Mouse (Mus musculus) cerebellum, adult 18-20 months (tissue): ENCODE results near the gene Gm7271.
A peak's percentile ranks its signal among the peaks of the same experiment; 100 is the strongest.

Experiments
- DNase-seq, 2 experiments: peaks; one replicate each; pipeline ENCODE4 v3.0.0; 2021

The Gm7271 gene

DNA sequence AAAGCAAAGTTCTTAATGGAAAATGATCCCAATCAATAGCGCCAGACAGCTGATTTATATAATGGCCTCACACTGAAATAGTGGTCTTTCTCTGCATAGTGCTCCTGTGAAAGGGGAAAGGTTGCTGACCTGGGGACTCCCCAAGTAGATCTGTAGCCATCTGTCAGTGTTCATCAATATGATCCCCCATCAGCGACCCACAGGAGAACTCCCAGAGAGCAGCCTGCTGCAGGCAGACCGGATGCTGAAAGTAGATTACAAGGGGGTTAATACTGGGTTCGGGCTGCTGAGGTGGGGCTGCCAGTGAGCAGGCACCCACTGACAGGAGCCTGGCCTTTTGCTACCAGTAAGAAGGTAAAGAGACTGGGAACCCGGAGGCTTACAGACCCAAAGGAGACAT lies at the start of gene Gm7271:
Gene Gm7271 (plus strand): TSS at position 230 of the 400 bp plus-strand sequence.
- no peak for DNase-seq

DNA sequence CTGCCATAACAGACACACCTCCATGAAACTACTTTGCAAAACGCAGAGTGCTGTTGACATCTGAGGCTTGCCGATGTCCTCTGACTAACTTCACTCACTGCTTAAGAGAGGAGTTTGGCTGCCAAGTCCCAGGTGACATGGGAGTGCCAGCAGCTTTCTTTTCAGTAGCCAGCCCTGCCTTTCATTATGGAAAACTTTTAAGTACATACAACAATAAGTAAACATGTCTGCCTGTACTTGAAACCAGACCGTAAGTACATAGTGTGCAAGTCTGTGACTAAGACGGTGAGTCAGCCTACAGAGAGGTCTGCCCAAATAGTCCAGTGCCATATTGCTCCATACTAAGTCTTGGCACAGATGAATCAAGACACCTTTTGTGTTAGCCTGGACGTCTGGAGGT lies 46.7 kb upstream of the Gm7271 start:
- DNase-seq, result no peak

DNA sequence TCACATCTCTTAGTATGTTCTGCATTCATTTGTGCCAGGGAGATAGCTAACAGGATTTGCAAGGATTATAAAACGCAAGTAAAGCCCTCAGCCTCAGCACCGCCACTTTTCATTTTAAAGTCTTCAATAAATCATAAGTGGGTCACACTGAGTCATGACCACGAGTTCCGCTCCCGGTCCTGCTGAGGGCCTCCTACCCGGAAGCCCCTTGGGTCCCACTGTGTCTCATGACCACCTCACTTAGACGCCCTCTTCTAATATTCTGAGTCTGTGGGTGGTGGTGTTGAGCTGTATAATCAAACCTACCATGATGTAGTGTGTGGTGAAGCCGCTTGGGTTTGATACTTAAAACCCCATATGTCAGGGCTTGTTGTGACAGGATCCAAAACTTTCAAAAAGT lies 46.1 kb upstream of the Gm7271 start:
- DNase-seq, result no peak

DNA sequence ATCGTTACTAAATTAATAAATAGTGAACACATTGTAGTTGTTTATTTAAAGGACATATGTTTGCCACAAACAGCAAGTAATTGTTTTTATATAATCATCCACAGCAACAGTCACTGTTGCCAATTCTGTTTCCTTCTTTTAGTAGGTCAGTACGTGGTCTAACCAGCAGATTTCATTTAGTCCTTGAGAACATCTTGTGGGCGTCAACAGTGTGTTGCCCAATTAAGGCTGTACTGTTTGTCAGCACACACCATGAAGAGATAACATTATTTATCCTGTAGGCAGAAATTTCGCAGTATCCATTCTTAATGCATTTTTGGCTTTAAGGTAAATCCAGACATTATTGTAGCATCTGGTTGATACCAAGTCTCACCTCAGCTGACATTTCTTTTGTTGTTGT lies 42.4 kb upstream of the Gm7271 start:
- DNase-seq, result no peak

DNA sequence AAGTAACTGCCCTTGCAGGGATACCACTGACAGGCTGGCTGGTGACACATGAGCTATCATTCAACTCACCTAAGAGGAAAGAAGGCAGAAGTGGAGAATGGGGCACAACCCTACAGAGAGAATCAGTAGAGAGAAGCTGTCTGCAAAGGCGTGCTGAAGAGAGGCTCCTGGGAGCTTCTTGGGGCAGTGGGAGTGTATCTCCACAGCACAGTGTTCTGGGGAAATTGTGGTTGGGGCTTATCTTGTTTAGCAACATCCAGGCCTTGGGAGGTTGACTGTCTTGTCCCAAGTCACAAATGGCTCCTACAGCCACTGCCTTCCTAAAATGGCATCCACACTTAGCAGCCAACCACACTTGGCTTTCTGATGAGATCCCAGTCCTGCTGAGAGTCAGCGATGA lies 8.9 kb upstream of the Gm7271 start:
- DNase-seq, result no peak

DNA sequence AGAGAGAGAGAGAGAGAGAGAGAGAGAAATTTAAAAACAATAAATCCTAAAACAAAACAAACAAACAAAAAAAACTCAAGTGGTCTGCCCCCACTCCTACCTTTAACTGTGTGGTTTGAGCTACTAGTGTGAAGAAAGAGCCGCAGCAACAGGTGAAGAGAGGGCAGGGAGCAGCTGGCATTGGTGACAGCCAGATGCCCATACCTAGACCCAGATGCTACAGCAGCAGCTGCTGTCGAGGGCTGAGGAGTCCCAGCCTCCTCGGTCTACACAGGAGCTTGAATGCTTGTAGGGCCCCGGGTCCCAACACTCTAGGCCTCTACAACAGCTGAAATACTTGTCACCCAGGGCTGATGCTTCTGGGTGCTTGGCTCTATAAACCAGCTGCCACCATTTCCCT lies 7.0 kb upstream of the Gm7271 start:
- no peak for DNase-seq

DNA sequence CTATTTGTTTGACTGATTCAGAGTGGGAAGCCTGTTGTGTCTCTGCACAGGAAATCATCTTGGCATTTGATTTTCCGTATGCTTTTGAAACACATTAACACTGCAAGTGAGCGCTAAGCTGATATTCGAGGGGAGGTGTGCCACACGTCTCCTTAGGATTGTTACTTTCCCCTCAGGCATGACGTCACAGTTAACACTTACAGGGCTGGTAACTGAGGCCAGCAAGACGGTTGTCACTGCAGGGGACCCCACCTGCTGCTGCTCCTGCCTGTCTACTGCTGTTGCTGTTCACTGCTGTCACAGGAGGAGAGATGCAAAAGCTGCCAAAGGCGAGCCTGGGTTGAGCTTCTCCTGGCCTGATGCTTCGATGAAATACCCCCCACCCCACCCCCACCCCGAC lies 6.1 kb upstream of the Gm7271 start:
- DNase-seq, result no peak

DNA sequence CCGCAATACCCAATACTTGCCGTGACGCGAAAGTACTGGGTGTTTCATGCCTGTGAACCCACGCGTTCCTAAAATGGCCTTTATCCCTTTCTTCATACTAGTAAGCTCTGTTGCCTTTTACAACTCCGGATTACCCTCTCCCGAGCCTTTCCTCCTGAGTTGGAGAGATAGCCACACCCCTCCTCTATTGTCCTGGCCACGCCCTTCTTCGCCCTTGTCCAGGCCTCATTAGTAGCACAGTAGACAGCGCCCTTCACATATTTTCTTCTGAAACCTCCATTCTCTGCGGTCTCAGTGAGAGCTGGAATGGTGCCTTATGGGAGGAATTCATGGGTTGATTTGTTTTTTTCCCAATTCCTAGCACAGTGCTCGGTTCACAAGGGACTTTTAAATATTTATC lies 11.3 kb downstream of the Gm7271 start:
- DNase-seq, result no peak

DNA sequence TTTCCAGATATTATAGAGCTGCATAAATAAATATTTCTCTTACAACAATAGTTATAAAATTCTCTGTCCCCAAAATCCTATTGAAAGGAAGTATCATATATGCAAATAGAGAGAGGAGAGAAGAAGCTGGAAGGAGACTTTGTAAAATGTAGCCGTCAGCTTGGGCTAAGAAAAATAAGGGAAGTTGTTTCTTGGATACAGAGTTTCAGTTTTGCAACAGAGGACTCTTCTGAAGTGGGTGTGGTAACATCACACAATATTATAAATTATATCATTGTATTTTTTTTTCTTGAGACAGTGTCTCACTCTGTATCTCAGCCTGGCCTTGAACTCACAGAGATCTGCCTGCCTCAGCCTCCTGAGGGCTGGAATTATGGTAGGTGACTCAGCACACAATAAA lies 38.6 kb downstream of the Gm7271 start:
- no peak for DNase-seq

DNA sequence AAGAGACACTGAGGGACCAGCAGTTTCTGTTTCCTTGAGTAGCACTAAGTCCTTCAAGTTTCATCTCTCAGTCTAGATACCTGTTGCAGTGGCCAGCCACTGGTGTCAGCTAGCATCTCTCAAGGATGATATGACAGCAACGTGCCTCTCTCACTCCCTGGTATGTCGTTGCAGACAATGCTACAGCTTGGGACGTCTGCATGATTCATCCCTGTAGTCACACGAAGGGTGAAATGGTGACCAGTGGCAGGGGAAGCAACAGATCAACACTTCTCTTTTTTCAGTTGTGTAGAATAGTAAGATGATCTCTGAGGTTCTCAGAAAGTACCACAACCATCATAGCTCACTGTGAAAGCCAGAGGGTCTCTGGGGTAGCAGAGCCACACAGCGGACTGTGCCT lies 40.8 kb downstream of the Gm7271 start:
- no peak for DNase-seq

DNA sequence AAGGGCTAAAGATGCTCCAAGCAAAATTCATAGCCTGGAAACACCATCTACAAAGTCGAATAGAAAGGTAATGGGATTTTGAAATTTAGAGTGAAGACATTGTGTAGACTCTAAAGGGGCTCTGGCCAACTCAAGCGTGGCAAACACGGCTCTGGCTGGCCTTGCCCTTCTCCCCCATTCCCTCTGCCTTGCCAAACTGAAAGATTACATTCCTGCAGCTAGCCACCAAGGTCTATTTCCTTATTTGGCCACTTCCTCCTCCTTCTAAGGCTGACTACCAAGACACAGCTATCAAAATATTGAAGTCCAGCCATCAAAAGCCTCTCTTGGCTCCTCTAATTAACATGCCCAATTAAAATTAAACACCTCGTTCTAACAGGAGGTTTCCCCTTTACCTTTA lies 41.2 kb downstream of the Gm7271 start:
- no peak for DNase-seq

DNA sequence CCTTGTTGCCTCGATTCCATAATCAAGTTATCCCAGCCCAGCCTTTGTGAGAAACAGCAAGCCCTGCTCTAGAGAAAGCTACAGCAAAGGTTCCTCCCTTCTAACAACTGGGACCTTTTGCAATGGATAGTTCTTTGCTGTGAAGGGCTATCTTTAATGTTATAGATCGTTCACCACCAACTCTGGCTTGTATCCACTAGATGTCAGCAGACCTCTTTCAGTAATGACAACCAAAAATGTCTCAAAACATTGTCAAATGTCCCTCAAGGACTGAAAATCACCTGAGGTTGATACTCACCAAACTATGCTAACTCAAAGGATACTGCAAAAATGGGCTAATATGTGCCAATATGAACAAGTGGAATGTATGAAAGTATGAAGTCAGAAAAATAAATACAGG lies 42.0 kb downstream of the Gm7271 start:
- DNase-seq, result no peak

DNA sequence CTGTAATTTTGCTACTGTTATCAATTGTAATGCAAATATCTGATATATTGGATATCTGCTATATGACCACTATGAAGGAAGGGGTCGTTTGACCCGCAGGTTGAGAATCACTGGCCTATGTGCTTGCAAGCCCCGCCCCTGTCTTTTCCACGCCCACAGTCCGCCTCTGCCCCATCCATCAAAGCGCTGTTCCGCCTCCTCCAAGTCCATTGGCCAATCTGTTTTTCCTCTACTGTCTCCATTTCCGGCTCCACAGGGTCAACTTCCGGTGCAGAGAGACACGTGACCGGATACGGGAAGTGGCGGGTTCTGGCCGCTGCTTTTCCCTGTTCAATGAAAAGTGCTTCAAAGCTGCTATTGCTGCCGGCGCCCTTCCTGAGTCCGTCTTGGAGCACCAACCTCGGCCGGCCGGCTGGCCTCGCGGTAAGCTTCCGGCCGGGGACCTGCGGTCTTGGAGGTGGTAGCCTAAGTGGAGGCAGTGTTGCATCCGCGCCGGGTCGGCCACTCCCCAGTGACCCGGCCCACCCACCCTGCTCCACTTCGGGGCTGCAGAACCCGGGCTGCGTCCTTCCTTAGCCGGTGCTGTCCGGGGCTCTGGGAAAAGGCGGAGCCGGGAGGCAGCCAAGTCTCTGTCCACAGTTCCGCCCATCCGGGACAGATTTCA lies 45.3 kb downstream of the Gm7271 start, which contains the start of gene Exoc1:
Gene Exoc1 (plus strand): TSS at position 272 of the 664 bp plus-strand sequence.
- peak; percentile 94 to 96 for DNase-seq

DNA sequence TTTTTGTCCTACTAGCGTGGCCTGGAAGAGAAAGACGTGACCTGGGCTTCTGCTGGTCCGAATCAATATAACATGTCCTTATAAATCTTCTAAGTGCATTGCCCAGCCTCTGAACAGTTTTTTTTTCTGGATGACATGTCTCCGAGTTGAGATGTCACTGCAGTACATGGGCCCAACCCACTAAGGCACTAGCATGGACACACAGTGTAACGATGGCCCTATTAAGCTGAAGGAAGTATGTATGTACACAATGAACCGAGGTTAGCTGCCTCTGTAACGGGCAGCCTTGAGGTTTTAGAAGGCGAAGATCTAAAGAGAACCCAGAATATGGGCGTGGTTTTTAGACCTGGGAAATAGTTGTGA lies 45.8 kb downstream of the Gm7271 start:
- no peak for DNase-seq

DNA sequence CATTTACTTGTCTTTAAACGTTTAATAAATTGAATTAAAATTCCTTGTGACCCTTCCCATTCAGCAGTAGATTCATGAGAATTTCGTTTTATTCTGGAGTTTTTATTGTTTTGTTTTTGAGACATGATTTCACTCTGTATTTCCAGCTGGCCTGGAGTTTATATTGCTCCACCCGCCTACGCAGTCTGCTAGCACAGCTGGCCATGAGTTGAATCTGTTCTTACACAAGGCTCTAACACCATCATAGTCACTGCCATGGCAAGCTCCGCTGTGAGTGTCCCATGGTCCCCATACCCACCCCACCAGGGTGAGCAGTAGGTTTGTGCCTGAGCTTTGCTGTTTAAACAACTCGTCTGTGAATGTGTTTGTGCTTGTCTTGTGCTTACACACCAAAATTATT lies 49.3 kb downstream of the Gm7271 start:
- no peak for DNase-seq

DNA sequence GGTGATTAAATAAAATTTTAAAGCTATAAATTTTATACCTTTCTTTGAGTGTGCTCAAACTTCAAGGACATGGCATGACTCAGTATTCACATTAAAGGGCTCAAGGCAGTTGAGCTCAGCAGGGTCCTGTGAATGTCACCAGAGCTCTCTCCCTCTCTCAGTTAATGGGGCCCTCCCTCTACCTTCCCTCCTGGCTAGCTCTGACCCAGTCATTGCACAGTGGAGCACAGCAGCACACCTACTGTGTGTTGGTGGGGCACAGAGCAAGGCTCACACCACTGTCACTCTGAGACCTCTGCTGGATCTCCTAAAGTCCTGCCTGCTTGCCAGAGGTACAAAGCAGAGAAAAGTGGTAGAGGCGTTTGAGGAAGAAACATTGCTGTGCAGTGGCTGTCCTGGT lies 52.4 kb downstream of the Gm7271 start:
- DNase-seq, result no peak

DNA sequence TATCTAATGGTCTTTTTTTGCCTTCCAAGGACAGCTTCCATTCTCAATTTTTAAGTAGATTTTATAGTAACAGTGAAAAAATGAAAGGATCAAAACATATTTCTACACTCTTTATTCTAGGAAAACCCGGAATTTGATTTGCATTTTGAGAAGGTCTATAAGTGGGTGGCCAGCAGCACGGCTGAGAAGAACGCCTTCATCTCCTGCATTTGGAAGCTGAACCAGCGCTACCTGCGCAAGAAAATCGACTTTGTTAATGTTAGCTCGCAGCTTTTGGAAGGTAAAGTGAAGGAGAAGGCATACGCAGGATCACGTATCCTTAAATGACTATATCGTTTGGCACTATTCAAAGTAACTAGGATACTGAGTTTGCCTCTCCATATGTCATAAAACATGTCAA lies 53.7 kb downstream of the Gm7271 start:
- DNase-seq, result no peak

DNA sequence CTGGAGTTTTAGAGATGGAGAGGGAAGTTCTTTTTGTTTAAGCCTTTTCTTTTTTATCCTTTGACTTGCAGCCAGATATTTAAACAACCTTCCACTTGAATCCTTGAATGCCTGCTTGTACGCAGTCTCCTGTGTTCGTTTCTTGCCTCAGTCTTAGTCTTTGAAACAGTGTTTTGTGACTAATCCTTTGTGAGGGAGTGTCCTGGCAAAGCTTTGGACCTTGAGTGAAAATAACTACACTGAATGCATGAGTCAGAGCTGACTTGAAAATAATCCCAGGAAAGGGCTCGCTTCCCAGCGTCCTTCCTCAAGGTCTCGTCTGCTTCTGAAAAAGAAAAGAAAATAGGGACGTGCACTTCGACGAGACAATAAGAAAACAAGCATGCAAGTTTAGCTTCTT lies 56.3 kb downstream of the Gm7271 start:
- no peak for DNase-seq

DNA sequence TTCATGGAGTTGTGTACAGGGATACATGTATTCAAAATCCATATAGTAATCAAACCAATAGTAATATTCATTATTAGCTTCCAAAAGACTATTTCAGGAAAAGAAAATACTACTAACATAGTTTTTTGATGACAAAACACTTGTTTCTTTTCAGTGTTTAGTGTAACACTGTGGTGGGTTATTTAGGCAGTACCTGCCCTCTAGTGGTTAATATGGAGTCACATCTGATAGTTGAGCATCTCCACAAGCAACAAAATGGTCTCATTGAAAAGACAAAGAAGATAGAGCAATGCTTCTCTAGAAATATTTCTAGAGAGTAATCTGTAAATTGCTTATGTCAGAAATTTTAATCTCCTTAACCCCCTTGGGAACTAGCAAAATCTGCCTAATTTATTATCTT lies 57.0 kb downstream of the Gm7271 start:
- no peak for DNase-seq

DNA sequence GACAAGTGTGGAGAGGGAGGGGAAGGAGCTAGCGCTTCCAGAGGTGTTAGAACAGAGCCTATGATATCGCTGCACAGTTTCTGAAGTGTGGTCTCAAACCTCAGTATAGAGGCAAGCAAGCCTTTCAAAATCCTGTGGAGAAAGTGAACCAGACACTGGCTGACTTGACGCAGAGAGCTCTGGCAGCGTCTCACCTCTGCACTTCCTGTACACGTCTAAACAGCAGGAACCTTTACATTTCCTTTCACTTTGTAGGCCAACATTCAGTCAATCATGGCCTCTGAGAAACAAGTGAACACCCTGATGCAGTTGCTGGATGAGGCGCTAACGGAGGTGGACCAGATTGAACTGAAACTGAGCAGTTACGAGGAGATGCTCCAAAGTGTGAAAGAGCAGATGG lies 59.4 kb downstream of the Gm7271 start:
- no peak for DNase-seq

DNA sequence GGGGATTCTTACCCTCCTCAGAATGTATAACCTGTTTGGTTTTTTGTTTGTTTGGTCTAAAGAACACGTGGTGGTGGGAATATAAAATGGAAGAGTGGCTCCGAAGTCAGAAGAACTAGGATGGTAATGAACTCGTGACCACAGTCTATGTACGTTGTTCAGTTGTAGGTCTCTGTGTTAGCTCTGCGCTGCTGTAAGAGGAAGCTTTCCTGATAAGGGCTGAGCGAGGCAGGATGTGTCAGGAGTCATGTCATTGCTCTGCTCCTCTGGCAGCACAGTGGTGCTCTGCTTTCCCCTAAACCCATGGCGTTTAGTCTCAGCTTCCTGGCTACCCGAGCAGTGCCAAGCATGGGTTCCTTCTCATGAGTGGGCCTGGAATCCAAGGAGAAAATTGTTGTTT lies 66.6 kb downstream of the Gm7271 start:
- no peak for DNase-seq

DNA sequence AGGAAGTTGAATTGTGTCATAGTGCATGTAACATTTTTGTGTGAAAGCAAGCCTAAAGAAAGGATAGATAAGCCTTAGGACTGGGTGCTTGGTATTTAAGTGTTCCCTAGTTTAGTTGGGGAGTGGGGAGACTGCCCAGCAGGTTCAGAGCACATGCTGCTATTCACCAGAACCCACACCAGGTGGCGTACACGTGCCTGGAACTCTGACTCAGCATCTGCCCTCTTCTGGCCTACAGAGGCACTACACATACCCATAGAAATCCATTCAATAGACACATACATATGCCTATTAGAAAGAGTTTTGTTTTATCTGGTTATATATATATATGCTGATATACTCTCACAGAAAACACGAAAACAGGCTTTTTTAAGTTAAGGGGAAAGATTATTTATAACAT lies 81.5 kb downstream of the Gm7271 start:
- peak; percentile 12 to 14 for DNase-seq
